Mouse (Mus musculus) adrenal gland, adult 18-20 months (tissue): ENCODE measurements around the gene Nrm. TPM values are rescaled to one million over a fixed set of nuclear protein-coding genes. Genes with fewer than 3 reads are reported as not detected.
"Not testable (repeated sequence)": the region's sequence is repeated elsewhere in the genome, so short reads cannot be mapped to it uniquely, and the experiment has no call there.

Experiments used
- DNase-seq, 2 experiments: peaks; one replicate each; pipeline ENCODE4 v3.0.0; 2021 to 2022; ENCODE audit warnings: low spot score in 2 of 2
- total RNA-seq, 2 experiments: library from RNA; stranded (reverse); gene quantifications; 1 replicate in 1 of 2; 2 replicates in 1 of 2; pipeline ENCODE4 v1.2.3; 2021

The Nrm gene
- total RNA-seq, 2 experiments from 2014 or later = 2.3 TPM

GRCm38 (mm10) chr17:35833894-35834293 is 27.2 kb upstream of the Nrm start:
- no peak for DNase-seq

DNA sequence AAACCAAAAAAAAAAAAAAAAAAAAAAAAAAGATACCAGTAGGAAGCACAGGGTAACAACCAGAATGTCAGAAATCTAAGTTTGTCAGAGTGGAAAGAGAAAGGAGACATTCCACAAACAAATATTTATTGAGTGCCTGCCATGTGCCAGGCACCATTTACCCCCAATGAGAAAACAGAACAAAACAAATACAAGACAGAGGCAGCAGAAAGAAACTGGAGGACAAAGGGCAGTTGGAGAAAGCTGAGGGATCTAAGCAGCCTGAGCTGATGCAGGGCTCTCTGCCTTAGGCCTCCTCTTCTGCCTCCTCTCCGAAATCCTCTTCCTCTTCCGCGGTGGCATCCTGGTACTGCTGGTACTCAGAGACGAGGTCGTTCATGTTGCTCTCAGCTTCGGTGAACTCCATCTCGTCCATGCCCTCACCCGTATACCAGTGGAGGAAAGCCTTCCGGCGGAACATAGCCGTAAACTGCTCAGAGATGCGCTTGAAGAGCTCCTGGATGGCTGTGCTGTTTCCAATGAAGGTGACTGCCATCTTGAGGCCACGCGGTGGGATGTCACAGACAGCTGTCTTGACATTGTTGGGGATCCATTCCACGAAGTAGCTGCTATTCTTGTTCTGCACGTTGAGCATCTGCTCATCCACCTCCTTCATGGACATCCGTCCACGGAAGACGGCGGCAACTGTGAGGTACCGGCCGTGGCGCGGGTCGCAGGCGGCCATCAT is 26.3 kb upstream of the Nrm start:
- no peak for DNase-seq

GRCm38 (mm10) chr17:35835424-35836140 is 25.5 kb upstream of the Nrm start:
- DNase-seq = no peak

- peak; percentile 83 to 84 for DNase-seq
Observed at GRCm38 (mm10) chr17:35836178-35836965, 24.7 kb upstream of the Nrm start.

DNA sequence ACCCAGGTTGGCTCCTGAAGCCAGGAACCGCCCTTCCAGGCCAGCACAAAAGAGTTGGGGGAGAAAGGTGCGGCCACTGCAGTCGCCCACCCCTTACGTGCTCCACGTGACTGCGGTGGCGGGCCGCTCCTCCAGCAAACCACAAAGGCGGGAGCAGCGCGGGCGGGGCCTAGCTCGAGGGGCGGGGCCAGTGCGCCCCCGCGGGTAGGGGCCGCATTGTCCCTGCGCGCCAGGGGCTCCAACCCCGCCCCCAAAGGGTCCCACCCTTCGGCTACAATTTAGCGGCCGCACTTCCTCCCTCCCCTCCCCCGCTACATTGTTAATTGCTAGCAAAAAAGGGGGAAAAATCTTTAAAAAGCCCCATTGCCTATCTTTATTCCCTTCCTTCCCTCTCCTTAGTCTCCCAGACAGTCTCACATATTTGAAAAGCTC is 24.1 kb upstream of the Nrm start:
- peak; percentile 79 to 89 for DNase-seq

DNA sequence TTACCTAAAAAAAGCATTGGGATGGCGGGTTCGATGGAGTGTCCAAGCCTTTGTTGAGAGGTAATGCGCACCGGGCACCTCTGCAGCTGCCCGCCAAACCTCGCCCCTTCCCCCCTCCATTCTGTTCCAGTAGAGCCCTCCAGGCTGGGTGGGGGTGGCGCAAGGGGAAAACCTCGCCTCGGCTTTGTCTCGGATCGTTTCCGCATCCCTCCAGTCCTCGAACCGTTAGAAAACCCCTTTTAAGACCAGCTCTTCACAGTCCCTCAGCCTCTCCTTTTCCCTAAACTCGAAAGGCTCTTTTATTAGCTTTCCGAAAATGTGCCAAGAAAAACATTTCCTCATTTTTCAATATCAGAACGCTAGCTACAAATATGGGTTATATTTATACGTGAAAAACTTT is 23.6 kb upstream of the Nrm start:
- DNase-seq = peak; percentile 46 to 49

DNA sequence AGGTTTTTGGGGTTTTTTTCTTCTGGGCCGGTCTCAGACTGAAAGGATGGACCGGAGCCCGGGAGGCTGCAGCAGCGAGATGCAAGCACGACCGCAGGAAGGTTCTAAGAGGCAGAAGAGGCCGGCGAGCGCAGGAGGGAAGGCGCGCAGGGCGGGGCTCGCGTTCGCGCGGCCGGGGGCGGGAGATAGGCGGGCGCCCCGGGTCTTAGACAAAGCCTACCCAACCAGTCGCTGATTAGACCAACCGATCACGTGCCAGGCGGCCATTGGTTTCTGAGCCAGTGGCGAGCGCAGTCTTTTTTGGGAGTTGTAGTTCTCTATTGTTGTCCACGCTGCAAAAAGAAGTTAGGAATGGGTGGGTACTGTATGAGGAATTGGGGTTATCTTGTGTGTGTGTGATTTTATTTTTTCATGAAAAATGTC is 23.0 kb upstream of the Nrm start, which contains the start of gene Tubb5:
Gene Tubb5 (minus strand): TSS at position 185 of the 423 bp plus-strand sequence.
- DNase-seq = peak; percentile 92 to 95

DNA sequence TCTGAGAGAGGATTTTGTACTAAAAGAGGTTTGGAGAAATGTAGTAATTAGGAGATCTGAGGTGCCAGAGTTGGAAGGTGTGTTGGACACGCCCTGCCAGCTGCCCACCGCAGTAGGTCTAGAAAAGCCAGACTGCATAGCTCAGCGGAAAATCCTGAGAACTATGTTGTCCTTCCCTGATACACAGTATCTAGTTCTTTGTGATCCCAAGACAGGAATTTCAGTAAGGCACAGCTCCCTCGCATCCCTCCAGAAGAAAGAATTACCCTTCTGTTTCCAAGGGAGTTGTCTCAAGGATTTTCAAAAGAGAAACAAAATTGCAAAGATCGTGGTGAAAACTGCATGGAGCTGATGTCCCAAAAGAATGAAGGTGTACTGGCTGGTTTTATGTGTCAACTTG is 22.5 kb upstream of the Nrm start:
- DNase-seq = no peak

- DNase-seq = not testable (repeated sequence)
Observed at GRCm38 (mm10) chr17:35839002-35839401, 22.1 kb upstream of the Nrm start.

DNA sequence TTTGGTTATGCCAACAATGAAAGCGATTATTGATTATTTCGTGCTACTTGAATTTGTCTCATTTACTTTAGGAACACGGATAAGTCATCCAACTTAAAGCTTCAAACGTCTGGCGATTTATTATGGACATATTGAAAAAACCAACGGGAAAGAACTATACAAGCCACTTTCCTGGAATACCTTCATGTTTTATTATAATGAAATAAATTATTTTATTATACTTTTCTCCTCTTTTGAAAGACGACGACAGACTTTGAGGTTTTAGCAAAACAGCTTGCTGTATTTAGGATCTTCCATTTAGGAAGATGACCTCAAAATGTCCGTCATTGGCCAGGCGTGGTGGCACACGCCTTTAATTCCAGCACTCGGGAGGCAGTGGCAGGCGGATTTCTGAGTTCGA is 20.6 kb upstream of the Nrm start:
- DNase-seq = no peak

DNA sequence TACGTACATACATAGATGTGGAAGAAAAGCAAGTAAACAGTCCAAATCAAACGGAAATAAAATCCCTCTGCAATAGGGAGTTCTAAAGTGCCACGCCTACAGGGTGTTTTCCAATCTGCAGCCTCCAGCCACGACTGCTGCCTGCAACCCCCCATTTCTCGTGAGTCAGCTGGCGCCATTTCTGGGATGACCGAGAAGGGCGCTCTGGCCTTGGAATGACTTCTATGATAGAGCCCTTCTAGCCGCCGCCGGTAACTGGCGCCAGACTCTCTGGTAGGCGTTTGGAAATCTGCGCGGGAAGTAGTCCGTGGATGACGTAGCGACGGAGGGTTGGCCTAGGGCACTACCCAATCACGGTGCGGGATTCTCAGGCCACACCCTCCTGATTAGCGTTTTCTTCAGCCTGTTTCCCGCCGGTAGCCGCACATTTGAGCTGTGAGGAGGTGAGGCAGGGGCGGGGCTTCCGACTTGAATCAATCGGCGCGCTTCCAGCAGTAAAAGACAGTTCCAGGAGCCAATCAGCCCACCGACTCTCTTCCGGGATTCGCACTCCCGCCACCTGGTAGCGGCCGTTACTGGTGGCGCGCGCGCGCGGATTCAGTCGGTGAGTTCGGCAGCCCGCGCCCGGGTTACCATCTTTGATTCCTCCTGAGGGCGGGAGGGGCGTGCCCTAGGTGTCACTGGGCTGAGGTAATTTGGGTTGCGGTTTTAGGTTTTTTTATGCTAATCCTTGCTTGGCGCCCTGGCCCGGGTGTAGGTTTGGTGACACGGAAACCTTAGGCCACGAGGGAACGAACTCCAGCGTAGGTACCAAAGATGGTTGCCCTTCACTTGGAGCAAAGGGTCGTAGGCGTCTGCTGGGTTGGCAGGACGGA is 19.8 kb upstream of the Nrm start, which contains the start of gene Mdc1:
Gene Mdc1 (plus strand): TSS at position 440 of the 875 bp plus-strand sequence.
- peak; percentile 94 to 96 for DNase-seq

DNA sequence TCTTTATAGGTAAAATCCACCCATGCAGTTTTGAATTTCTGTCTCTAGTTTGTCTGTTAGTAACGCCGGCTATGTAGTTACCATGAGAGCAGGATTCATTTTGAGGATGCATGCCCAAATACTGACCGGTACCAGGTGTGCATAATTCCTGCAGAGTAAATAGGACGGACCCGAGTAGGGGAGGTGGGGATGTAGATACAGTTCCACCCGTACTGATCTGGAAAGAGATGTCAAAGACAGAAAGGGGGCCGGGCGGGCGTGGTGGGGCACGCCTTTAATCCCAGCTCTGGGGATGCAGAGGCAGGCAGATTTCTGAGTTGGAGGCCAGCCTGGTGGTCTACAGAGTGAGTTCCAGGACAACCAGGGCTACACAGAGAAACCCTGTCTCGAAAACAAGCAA is 19.1 kb upstream of the Nrm start:
- no peak for DNase-seq

DNA sequence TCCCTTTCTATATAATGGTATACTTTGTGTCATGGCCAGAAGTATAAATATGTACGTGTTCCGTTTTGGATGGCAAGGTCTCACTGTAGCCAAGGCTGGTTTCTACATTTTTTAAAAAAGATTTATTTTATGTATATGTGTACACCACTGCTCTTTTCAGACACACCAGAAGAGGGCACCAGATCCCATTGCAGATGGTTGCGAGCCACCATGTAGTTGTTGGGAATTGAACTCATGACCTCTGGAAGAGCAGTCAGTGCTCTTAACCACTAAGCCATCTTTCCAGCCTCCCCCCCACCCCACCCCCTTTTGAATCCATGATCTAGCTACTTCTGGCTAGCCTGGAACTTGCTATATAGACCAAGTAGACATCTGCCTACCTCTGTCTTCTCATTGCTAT is 17.6 kb upstream of the Nrm start:
- peak in 1 of 2 experiments; percentile 19 for DNase-seq

- DNase-seq = peak in 1 of 2 experiments; percentile 18
Observed at GRCm38 (mm10) chr17:35848112-35848511, 13.0 kb upstream of the Nrm start.

- DNase-seq = no peak
Observed at GRCm38 (mm10) chr17:35850974-35851373, 10.1 kb upstream of the Nrm start.

GRCm38 (mm10) chr17:35859371-35859770 is 1.7 kb upstream of the Nrm start:
- no peak for DNase-seq

DNA sequence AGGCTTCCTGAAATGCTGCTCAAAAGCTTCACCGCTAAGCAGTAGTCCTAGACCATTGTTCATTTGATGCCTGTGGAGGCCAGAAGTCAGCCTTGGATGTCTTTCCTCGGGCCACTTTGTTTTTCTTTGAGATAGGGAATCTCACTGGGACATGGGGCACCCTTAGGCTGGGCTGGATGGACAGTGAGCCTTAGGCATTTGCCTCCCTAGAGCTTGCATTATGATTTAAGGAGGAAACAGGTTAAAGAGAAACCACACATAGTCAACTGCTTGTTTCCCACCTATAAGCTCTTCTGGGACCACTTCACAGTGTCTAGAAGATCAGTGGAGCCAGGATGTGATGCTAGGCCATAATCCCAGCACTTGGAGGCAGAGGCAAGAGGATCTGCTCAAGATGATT is 1.3 kb upstream of the Nrm start:
- DNase-seq = no peak

- DNase-seq = no peak
Observed at GRCm38 (mm10) chr17:35860831-35861197, 304 bp upstream of the Nrm start.

DNA sequence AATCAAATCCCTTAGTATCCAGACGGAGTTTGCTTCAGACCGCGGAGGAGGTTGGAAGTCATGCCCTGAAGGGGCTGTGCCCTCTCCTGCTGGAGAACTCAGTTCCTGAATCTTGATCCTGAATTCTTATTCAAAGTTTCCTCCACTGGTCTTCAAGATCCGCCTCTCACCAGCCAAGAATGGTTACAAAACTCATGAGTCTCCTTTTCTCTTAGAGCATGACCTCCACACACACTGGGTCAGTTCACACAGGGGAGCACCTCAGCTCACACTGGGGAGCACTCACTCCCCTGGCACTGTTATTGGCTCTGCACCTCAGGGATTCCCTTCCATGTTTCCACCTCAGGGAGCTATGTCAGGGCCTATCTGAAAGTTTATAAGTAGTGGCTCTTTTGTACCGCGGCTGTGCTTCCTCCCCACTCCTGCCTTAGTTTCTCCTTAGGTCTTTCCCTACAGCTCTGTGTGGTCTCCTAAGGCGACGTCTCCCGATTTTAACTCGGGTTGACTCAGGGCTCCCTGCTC is 3.8 kb downstream of the Nrm start:
- DNase-seq = no peak
